Mouse (Mus musculus): ENCODE data around the gene Nsd2. TPM values are rescaled to one million over a fixed set of nuclear protein-coding genes. Genes with fewer than 3 reads are reported as not detected.

Gene Nsd2
- total RNA-seq (2022): 10 to 100 TPM in 3 of 4 experiments, 1 to 10 TPM in 1; 7.4 to 12.7 (median 11.2) TPM

GRCm38 (mm10) chr5:33819876-33820732, at the start of gene Nsd2:
Gene Nsd2 (plus strand): TSS chr5:33820725.
- peak; percentile 73 to 78 for DNase-seq (ENCODE audit: low spot score in 2 of 2)

GRCm38 (mm10) chr5:33777195-33777594, 43.3 kb upstream of the Nsd2 start:
- no peak for DNase-seq (ENCODE audit: low spot score in 2 of 2)

GRCm38 (mm10) chr5:33781964-33782344, 38.6 kb upstream of the Nsd2 start:
- DNase-seq (ENCODE audit: low spot score in 2 of 2): peak in 1 of 2 experiments; percentile 7

GRCm38 (mm10) chr5:33782345-33782998, 38.1 kb upstream of the Nsd2 start, which contains the start of gene Letm1:
Gene Letm1 (minus strand): TSS chr5:33782817.
- peak; percentile 86 to 93 for DNase-seq (ENCODE audit: low spot score in 2 of 2)

- no peak for DNase-seq (ENCODE audit: low spot score in 2 of 2)
Measured at GRCm38 (mm10) chr5:33782999-33783390, 37.5 kb upstream of the Nsd2 start.

- DNase-seq (ENCODE audit: low spot score in 2 of 2): no peak
Measured at GRCm38 (mm10) chr5:33791912-33792643, 28.4 kb upstream of the Nsd2 start.

- DNase-seq (ENCODE audit: low spot score in 2 of 2): no peak
Measured at GRCm38 (mm10) chr5:33803337-33803736, 17.2 kb upstream of the Nsd2 start.

- DNase-seq (ENCODE audit: low spot score in 2 of 2): no peak
Measured at GRCm38 (mm10) chr5:33811519-33811918, 9.0 kb upstream of the Nsd2 start.

GRCm38 (mm10) chr5:33816008-33816725, 4.4 kb upstream of the Nsd2 start:
- no peak for DNase-seq (ENCODE audit: low spot score in 2 of 2)

- DNase-seq (ENCODE audit: low spot score in 2 of 2): no peak
Measured at GRCm38 (mm10) chr5:33818104-33818503, 2.4 kb upstream of the Nsd2 start.

GRCm38 (mm10) chr5:33819141-33819875, 1.2 kb upstream of the Nsd2 start:
- DNase-seq (ENCODE audit: low spot score in 2 of 2): no peak

GRCm38 (mm10) chr5:33820733-33821621, 452 bp downstream of the Nsd2 start:
- peak in 1 of 2 experiments; percentile 11 for DNase-seq (ENCODE audit: low spot score in 2 of 2)

GRCm38 (mm10) chr5:33821901-33822427, 1.4 kb downstream of the Nsd2 start:
- DNase-seq (ENCODE audit: low spot score in 2 of 2): no peak

- no peak for DNase-seq (ENCODE audit: low spot score in 2 of 2)
Measured at GRCm38 (mm10) chr5:33822456-33822855, 1.9 kb downstream of the Nsd2 start.

GRCm38 (mm10) chr5:33826001-33826400, 5.5 kb downstream of the Nsd2 start:
- no peak for DNase-seq (ENCODE audit: low spot score in 2 of 2)

- DNase-seq (ENCODE audit: low spot score in 2 of 2): no peak
Measured at GRCm38 (mm10) chr5:33828107-33828506, 7.6 kb downstream of the Nsd2 start.

GRCm38 (mm10) chr5:33829958-33830357, 9.4 kb downstream of the Nsd2 start:
- DNase-seq (ENCODE audit: low spot score in 2 of 2): no peak

- DNase-seq (ENCODE audit: low spot score in 2 of 2): no peak
Measured at GRCm38 (mm10) chr5:33830832-33831231, 10.3 kb downstream of the Nsd2 start.

- no peak for DNase-seq (ENCODE audit: low spot score in 2 of 2)
Measured at GRCm38 (mm10) chr5:33841331-33841730, 20.8 kb downstream of the Nsd2 start.
